Mouse (Mus musculus) erythroblast, embryonic 14.5 days (primary cell): ENCODE results near the gene Obp2b.

Source experiments
- GATA1 ChIP-seq: IDR thresholded peaks from 2 replicates; pipeline ENCODE4 v1.6.1; 2012; ENCODE audit warnings: low read length, inconsistent platforms, mixed read lengths
- TAL1 ChIP-seq: IDR thresholded peaks from 3 replicates; pipeline ENCODE4 v1.6.1; 2012; ENCODE audit warnings: low read length, inconsistent platforms, mixed read lengths

DNA sequence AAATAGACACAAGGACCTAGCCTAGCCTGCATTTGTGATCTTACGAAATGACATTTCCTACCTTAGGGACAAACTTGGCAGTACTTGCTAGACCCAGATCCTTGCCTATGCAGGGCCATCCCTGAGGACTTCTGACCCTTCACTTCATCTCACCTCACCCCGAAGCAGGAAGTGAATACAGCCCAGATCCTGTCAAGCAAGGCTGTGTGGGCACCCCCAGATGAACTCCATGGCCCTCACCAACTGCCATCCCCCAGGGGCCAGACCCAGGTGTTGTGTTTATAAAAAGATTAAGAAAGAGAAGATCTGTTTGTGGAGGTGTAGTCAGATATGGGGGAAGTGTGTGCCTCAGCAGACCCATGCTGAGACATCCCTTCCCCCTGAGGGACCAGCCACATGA lies 37.8 kb downstream of the Obp2b start:
- TF ChIP-seq GATA1 (no peak), TAL1 (no peak)
